Mouse (Mus musculus) heart, adult 2 months (tissue): Measurements from ENCODE around the gene Ankrd34a. TPM values are rescaled to one million over a fixed set of nuclear protein-coding genes. Genes with fewer than 3 reads are reported as not detected.
A peak's percentile ranks its signal among the peaks of the same experiment; 100 is the strongest.

Experiments used
- DNase-seq, 2 experiments: peaks; one replicate each; pipeline ENCODE4 v3.0.0; 2021
- H3K27ac ChIP-seq: fragments of 200-600 bp; 2 replicates; pipeline ENCODE4 v1.8.1; 2022
- H3K27me3 ChIP-seq: fragments of 200-500 bp; 2 replicates; pipeline ENCODE4 v1.6.1; 2012; ENCODE audit warnings: mild to moderate bottlenecking, low read length, inconsistent platforms, mixed read lengths; ENCODE audit not compliant: control insufficient read depth, insufficient read depth
- H3K36me3 ChIP-seq: fragments of 200-500 bp; 2 replicates; pipeline ENCODE4 v1.6.1; 2012; ENCODE audit warnings: low read length, inconsistent platforms; ENCODE audit not compliant: control insufficient read depth, insufficient read depth
- H3K4me1 ChIP-seq: fragments of 200-500 bp; 2 replicates; pipeline ENCODE4 v1.6.1; 2011; ENCODE audit warnings: low read length; ENCODE audit not compliant: control insufficient read depth, insufficient read depth
- H3K4me3 ChIP-seq: fragments of 200-600 bp; 2 replicates; pipeline ENCODE4 v1.8.1; 2022
- H3K79me2 ChIP-seq: fragments of 200-500 bp; replicated peaks from 2 replicates; pipeline ENCODE4 v1.6.1; 2012; ENCODE audit warnings: mild to moderate bottlenecking, inconsistent platforms, low read length, moderate library complexity, mixed read lengths; ENCODE audit not compliant: control insufficient read depth, insufficient read depth
- H3K9ac ChIP-seq: fragments of 200-500 bp; 2 replicates; pipeline ENCODE4 v1.6.1; 2012; ENCODE audit warnings: low read depth, mild to moderate bottlenecking, control low read depth, inconsistent platforms, low read length, mixed read lengths
- CTCF ChIP-seq: fragments of 200-600 bp; IDR thresholded peaks from 2 replicates; pipeline ENCODE4 v1.8.1; 2022; ENCODE audit warnings: antibody characterized with exemption, mild to moderate bottlenecking, moderate library complexity
- EP300 ChIP-seq: fragments of 200-500 bp; IDR thresholded peaks from 2 replicates; pipeline ENCODE4 v1.6.1; 2011; ENCODE audit warnings: low read depth, low read length, control low read depth; ENCODE audit not compliant: insufficient read depth
- POLR2A ChIP-seq: fragments of 200-500 bp; IDR thresholded peaks from 2 replicates; pipeline ENCODE4 v1.6.1; 2011; ENCODE audit warnings: mild to moderate bottlenecking, low read depth, low read length, control low read depth; ENCODE audit not compliant: insufficient read depth
- WGBS: fragments of 180-500 bp; shearing (Covaris S2); methylation state at CpG from one replicate; pipeline ENCODE4 v1.1.7; 2018; 5-methylcytosine and 5-hydroxymethylcytosine counted together
- intact Hi-C: fragments of 180-260 bp; cut with DNase I; formaldehyde crosslinking; loops from one replicate; pipeline ENCODE4 v1.15.1; 2025
- polyA plus RNA-seq: library from polyadenylated mRNA; depleted of rRNA; stranded (reverse); fragments of >200 nt; gene quantifications from 2 replicates; pipeline ENCODE4 v1.2.3, GENCODE M21; 2012
- total RNA-seq, 2 experiments: library from RNA; stranded (reverse); gene quantifications; 2 replicates each; pipeline ENCODE4 v1.2.3; 2021

Gene Ankrd34a
- total and polyA plus RNA-seq, 3 experiments: 1.3 to 2.4 (median 2.1) TPM

- Histone ChIP-seq H3K79me2 (no peaks in the 10 kb centered on the region), H3K4me1 (peaks cover 34% of the 10 kb centered on the region), H3K27me3 (no peaks in the 10 kb centered on the region), H3K27ac (peak overlapping the region; percentile 100), H3K4me3 (no peak overlapping the region), H3K36me3 (no peaks in the 10 kb centered on the region; the same call in none of the 2 replicates), H3K9ac (peak overlapping the region; percentile 26; the same call in 1 of the 2 replicates)
- WGBS: 77% methylated on average over 4 of the region's 4 CpGs
- intact Hi-C loops: no loop called here
- DNase-seq: peak; percentile 9 to 28
- TF ChIP-seq EP300 (no peak), POLR2A (no peak), CTCF (no peak)
These were observed 17.1 kb upstream of the Ankrd34a start for GRCm38 (mm10) chr3:96579239-96579750.

GRCm38 (mm10) chr3:96579885-96580454 lies 16.5 kb upstream of the Ankrd34a start:
- intact Hi-C loops: loop anchor here (1.0 kb wide), 3 partner anchors 29 to 59 kb away; no protein-coding TSS in a partner anchor
- Histone ChIP-seq H3K4me3 (no peak overlapping the region; the same call in 1 of the 2 replicates), H3K27me3 (no peaks in the 10 kb centered on the region), H3K79me2 (no peaks in the 10 kb centered on the region), H3K9ac (peak overlapping the region; percentile 25), H3K36me3 (no peaks in the 10 kb centered on the region; the same call in none of the 2 replicates), H3K4me1 (peaks cover 30% of the 10 kb centered on the region), H3K27ac (peak overlapping the region; percentile 100)
- no peak; the same call in 1 of the 2 replicates for TF ChIP-seq POLR2A
- peak; percentile 100 for TF ChIP-seq EP300
- WGBS: 8% methylated on average over 16 of the region's 16 CpGs
- peak; percentile 90 to 93 for DNase-seq

- Histone ChIP-seq H3K79me2 (no peaks in the 10 kb centered on the region), H3K4me3 (no peak overlapping the region), H3K36me3 (no peaks in the 10 kb centered on the region; the same call in none of the 2 replicates), H3K9ac (no peak overlapping the region), H3K4me1 (peaks cover 19% of the 10 kb centered on the region), H3K27me3 (no peaks in the 10 kb centered on the region), H3K27ac (no peak overlapping the region)
- WGBS: 79% methylated on average over 6 of the region's 6 CpGs
- DNase-seq: no peak
- TF ChIP-seq EP300 (no peak), CTCF (no peak), POLR2A (no peak)
- intact Hi-C loops: no loop called here
These were observed 15.3 kb upstream of the Ankrd34a start for GRCm38 (mm10) chr3:96581141-96581540.

GRCm38 (mm10) chr3:96581771-96582515 lies 14.5 kb upstream of the Ankrd34a start:
- H3K27ac ChIP-seq: no peak overlapping the region
- intact Hi-C loops: no loop called here
- no peaks in the 10 kb centered on the region for H3K27me3 ChIP-seq
- TF ChIP-seq EP300: no peak
- TF ChIP-seq CTCF: no peak
- TF ChIP-seq POLR2A: no peak
- 87% methylated on average over 16 of the region's 16 CpGs for WGBS
- no peak overlapping the region for H3K4me3 ChIP-seq
- H3K79me2 ChIP-seq: no peaks in the 10 kb centered on the region
- H3K4me1 ChIP-seq: peaks cover 16% of the 10 kb centered on the region
- no peak overlapping the region for H3K9ac ChIP-seq
- no peak for DNase-seq
- H3K36me3 ChIP-seq: no peaks in the 10 kb centered on the region; the same call in none of the 2 replicates

GRCm38 (mm10) chr3:96583386-96583785 lies 13.1 kb upstream of the Ankrd34a start:
- Histone ChIP-seq H3K36me3 (no peaks in the 10 kb centered on the region), H3K27me3 (no peaks in the 10 kb centered on the region), H3K79me2 (no peaks in the 10 kb centered on the region), H3K4me3 (no peak overlapping the region), H3K9ac (no peak overlapping the region), H3K27ac (no peak overlapping the region), H3K4me1 (peaks cover 9% of the 10 kb centered on the region)
- TF ChIP-seq POLR2A (no peak), EP300 (no peak), CTCF (0 out of 2 replicates have a peak, but pooled peaks have one; percentile 6)
- intact Hi-C loops: no loop called here
- WGBS: 90% methylated on average over 5 of the region's 5 CpGs
- no peak for DNase-seq
